25 mouse cellular contexts compared by ENCODE assay signal in genomic region chr13:89914332-89914731, GRCm38 (mm10).
DNase-seq lines count a peak whose midpoint lies in the region; ATAC-seq and TF ChIP-seq lines count a peak whose summit lies in the region.
"Had no signal": no experiment of that assay in that cellular context is flagged by ENCODE, and none has a peak within 500 bp of the region (broad histone marks: within the 10 kb centered on the region; RNA-seq: fewer than 3 reads in every experiment).

No protein-coding gene starts in this region.

- no peak overlapping the region for H3K9ac ChIP-seq in forebrain, postnatal 0 days
- H3K9ac ChIP-seq in forebrain, embryonic 16.5 days (replicated peaks; ENCODE audit: low read depth, low read length): no peak overlapping the region
- H3K9ac ChIP-seq: embryonic facial prominence, embryonic 12.5 days; forebrain, embryonic 13.5 days; forebrain, embryonic 15.5 days had no signal

- TF ChIP-seq CTCF in forebrain, postnatal 0 days (IDR thresholded peaks at IDR 0.05; ENCODE audit: low read depth): no peak
- TF ChIP-seq CTCF in gastrocnemius, adult 2 months (IDR thresholded peaks at IDR 0.05): no peak
- no peak for TF ChIP-seq CTCF in thymus, adult 2 months (IDR thresholded peaks at IDR 0.05; ENCODE audit: borderline replicate concordance, control insufficient read depth, extremely low read depth, insufficient read depth, low read length, poor library complexity)

- H3K36me3 ChIP-seq in forebrain, postnatal 0 days (ENCODE audit: insufficient read depth): no peaks in the 10 kb centered on the region
- no peaks in the 10 kb centered on the region for H3K36me3 ChIP-seq in forebrain, embryonic 16.5 days (ENCODE audit: control insufficient read depth, insufficient read depth)
- H3K36me3 ChIP-seq in thymus, adult 2 months (ENCODE audit: control insufficient read depth, insufficient read depth, low read length): no peaks in the 10 kb centered on the region
- H3K36me3 ChIP-seq: embryonic facial prominence, embryonic 10.5 days; embryonic facial prominence, embryonic 12.5 days; forebrain, embryonic 15.5 days; G1E had no signal

- H3K9me3 ChIP-seq in forebrain, postnatal 0 days (ENCODE audit: low read length): no peaks in the 10 kb centered on the region
- H3K9me3 ChIP-seq in forebrain, embryonic 16.5 days (ENCODE audit: control insufficient read depth, low read length): no peaks in the 10 kb centered on the region
- H3K9me3 ChIP-seq: embryonic facial prominence, embryonic 10.5 days; embryonic facial prominence, embryonic 12.5 days; forebrain, embryonic 13.5 days; forebrain, embryonic 15.5 days; G1E had no signal

- no peak for TF ChIP-seq POLR2A in thymus, adult 2 months (IDR thresholded peaks at IDR 0.05; ENCODE audit: control insufficient read depth, extremely low read depth, insufficient read depth, low read length, poor library complexity)

- H3K4me1 ChIP-seq in forebrain, postnatal 0 days (ENCODE audit: insufficient read depth): no peaks in the 10 kb centered on the region
- H3K4me1 ChIP-seq in forebrain, embryonic 16.5 days (replicated peaks; ENCODE audit: control insufficient read depth, insufficient read depth, low read length): no peaks in the 10 kb centered on the region
- no peaks in the 10 kb centered on the region for H3K4me1 ChIP-seq in thymus, adult 2 months (replicated peaks; ENCODE audit: control insufficient read depth, insufficient read depth, low read length)
- H3K4me1 ChIP-seq: embryonic facial prominence, embryonic 12.5 days; forebrain, embryonic 13.5 days; forebrain, embryonic 15.5 days had no signal

- 72% methylated on average over 5 of the region's 5 CpGs for WGBS in forebrain, postnatal 0 days
- WGBS in forebrain, embryonic 16.5 days: 86% methylated on average over 5 of the region's 5 CpGs
- WGBS in thymus, adult 2 months: 95% methylated on average over 5 of the region's 5 CpGs

- H3K4me2 ChIP-seq in forebrain, postnatal 0 days (ENCODE audit: low read depth): no peak overlapping the region
- H3K4me2 ChIP-seq in forebrain, embryonic 16.5 days (ENCODE audit: low read length): no peak overlapping the region
- H3K4me2 ChIP-seq: embryonic facial prominence, embryonic 12.5 days; forebrain, embryonic 13.5 days; forebrain, embryonic 15.5 days had no signal

- peak; percentile 18 for DNase-seq in forebrain, postnatal 0 days
- DNase-seq in gastrocnemius, adult 2 months: no peak
- DNase-seq in gastrocnemius, postnatal 25 days: no peak
- DNase-seq in adipocyte (ENCODE audit: low spot score): peak; percentile 27
- peak; percentile 6 for DNase-seq in brain, embryonic 18.5 days (ENCODE audit: low read depth, low spot score)
- no peak for DNase-seq in thymus, adult 2 months
- DNase-seq in layer of hippocampus, postnatal 10 days (ENCODE audit: low spot score in 2 of 2): no peak
- DNase-seq: adrenal gland, postnatal 25 days; B cell, adult 2 months; cerebellum, adult 11 months; cerebellum, adult 18-20 months; cerebellum, adult 8-10 months; cerebellum, adult 9-11 months; cerebellum, postnatal 14 days; cerebellum, postnatal 36 days had no signal

- no peak overlapping the region for H3K4me3 ChIP-seq in forebrain, postnatal 0 days (ENCODE audit: low read depth, low read length)
- H3K4me3 ChIP-seq in forebrain, embryonic 16.5 days (replicated peaks; ENCODE audit: low read length): no peak overlapping the region
- peak overlapping the region; percentile 53 for H3K4me3 ChIP-seq in gastrocnemius, adult 2 months
- no peak overlapping the region for H3K4me3 ChIP-seq in thymus, adult 2 months (ENCODE audit: control insufficient read depth, insufficient read depth, low read length)
- H3K4me3 ChIP-seq: embryonic facial prominence, embryonic 10.5 days; embryonic facial prominence, embryonic 12.5 days; forebrain, embryonic 13.5 days; forebrain, embryonic 15.5 days had no signal

- H3K27ac ChIP-seq in forebrain, postnatal 0 days (ENCODE audit: low read depth, low read length): no peak overlapping the region
- no peak overlapping the region for H3K27ac ChIP-seq in forebrain, embryonic 16.5 days (ENCODE audit: low read length)
- peak overlapping the region; percentile 68; the same call in 1 of the 2 replicates for H3K27ac ChIP-seq in gastrocnemius, adult 2 months
- no peak overlapping the region for H3K27ac ChIP-seq in thymus, adult 2 months (ENCODE audit: control insufficient read depth, insufficient read depth, low read length)
- H3K27ac ChIP-seq: embryonic facial prominence, embryonic 10.5 days; embryonic facial prominence, embryonic 12.5 days; forebrain, embryonic 13.5 days; forebrain, embryonic 15.5 days had no signal

- no peaks in the 10 kb centered on the region for H3K27me3 ChIP-seq in forebrain, postnatal 0 days (ENCODE audit: insufficient read depth, low read length)
- no peaks in the 10 kb centered on the region for H3K27me3 ChIP-seq in forebrain, embryonic 16.5 days (replicated peaks; ENCODE audit: control insufficient read depth, insufficient read depth, low read length)
- H3K27me3 ChIP-seq in thymus, adult 2 months (ENCODE audit: control insufficient read depth, insufficient read depth, low read length): no peaks in the 10 kb centered on the region
- H3K27me3 ChIP-seq: CH12.LX; embryonic facial prominence, embryonic 12.5 days; forebrain, embryonic 13.5 days; forebrain, embryonic 15.5 days; Patski had no signal

- peak; percentile 53; the same call in 1 of the 2 replicates for ATAC-seq in forebrain, postnatal 0 days
- no peak for ATAC-seq in forebrain, embryonic 16.5 days
- ATAC-seq: activated CD4-positive, CD25-positive, alpha-beta regulatory T cell, adult 4 months; CD4-positive, CD25-positive, alpha-beta regulatory T cell, adult 4 months; forebrain, embryonic 13.5 days; forebrain, embryonic 15.5 days; Patski had no signal

- intact Hi-C loops in gastrocnemius, adult 2 months (cut with DNase I): no loop called here

Comparison
In these comparisons a context has a peak if more than half of its experiments do, and no peak if none do; other contexts are left out.
1. DNase-seq: peak in forebrain, postnatal 0 days (single experiment), adipocyte (single experiment) and brain, embryonic 18.5 days (single experiment); none in gastrocnemius, adult 2 months (single experiment), gastrocnemius, postnatal 25 days (single experiment), thymus, adult 2 months (single experiment) and layer of hippocampus, postnatal 10 days (0 of 2).